Mouse (Mus musculus) lung, adult 2 months (tissue): ENCODE measurements at regions not wholly inside any gene's neighbourhood (a gene's known extent, or its start where the extent isn't known, plus 50 kb on each side); places are given as distances from the start of the nearest gene placed in this dataset.

Experiments
- DNase-seq: peaks from one replicate; pipeline ENCODE4 v3.0.0; 2022
- H3K4me1 ChIP-seq: fragments of 200-500 bp; 2 replicates; pipeline ENCODE4 v1.6.1; 2011; ENCODE audit warnings: low read length; ENCODE audit not compliant: control insufficient read depth, insufficient read depth
- H3K4me3 ChIP-seq: fragments of 200-500 bp; replicated peaks from 2 replicates; pipeline ENCODE3; 2011; ENCODE audit warnings: low read depth, mild to moderate bottlenecking, control low read depth, low read length; ENCODE audit errors: extremely low read depth
- CTCF ChIP-seq: fragments of 200-500 bp; IDR thresholded peaks from 2 replicates; pipeline ENCODE4 v1.5.1; 2011; ENCODE audit warnings: mild to moderate bottlenecking, low read length, control low read depth; ENCODE audit not compliant: insufficient read depth
- POLR2A ChIP-seq: fragments of 200-500 bp; IDR thresholded peaks from 2 replicates; pipeline ENCODE4 v1.6.1; 2011; ENCODE audit warnings: low read depth, mild to moderate bottlenecking, control low read depth, low read length, borderline replicate concordance; ENCODE audit errors: extremely low read depth
- WGBS: fragments of 180-500 bp; shearing (Covaris S2); methylation state at CpG from one replicate; pipeline ENCODE4 v1.1.7; 2018; 5-methylcytosine and 5-hydroxymethylcytosine counted together

DNA sequence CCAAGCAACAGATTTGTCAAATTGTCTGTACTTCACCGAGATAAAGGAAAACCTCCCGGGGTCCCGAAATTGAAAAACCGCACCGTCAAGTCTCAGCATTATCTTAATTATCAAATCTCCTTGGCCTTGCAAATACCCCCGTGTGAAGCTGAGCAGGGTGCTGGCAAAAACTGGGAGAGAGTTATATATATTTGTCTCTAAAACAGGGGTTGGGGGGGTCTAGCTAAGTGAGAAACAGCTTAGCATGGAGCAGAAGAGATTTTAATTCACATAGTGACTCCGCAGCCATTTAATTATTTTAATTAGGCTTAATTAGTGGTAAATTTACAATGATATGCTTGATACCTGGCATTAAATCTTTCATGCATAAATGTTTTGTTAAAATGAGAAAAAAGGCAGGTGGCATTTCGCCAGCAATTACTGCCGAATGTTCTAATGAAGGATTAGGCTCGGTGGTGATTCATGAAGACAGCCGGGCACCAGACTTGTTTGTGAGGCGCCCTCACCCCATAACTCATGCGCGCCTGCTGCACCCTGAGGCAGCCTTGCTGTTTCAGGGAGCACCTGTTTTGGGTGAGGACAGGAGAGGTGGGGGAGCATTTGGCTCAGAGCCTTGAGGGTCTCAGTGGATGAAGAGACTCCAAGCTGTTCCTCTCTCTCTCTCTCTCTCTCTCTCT is 138.2 kb downstream of the Tle3 start:
- no peak for TF ChIP-seq POLR2A
- no peak for TF ChIP-seq CTCF
- Histone ChIP-seq H3K4me1 (no peaks in the 10 kb centered on the region), H3K4me3 (no peak overlapping the region)
- no peak for DNase-seq
- WGBS = 37% methylated on average over 14 of the region's 14 CpGs

DNA sequence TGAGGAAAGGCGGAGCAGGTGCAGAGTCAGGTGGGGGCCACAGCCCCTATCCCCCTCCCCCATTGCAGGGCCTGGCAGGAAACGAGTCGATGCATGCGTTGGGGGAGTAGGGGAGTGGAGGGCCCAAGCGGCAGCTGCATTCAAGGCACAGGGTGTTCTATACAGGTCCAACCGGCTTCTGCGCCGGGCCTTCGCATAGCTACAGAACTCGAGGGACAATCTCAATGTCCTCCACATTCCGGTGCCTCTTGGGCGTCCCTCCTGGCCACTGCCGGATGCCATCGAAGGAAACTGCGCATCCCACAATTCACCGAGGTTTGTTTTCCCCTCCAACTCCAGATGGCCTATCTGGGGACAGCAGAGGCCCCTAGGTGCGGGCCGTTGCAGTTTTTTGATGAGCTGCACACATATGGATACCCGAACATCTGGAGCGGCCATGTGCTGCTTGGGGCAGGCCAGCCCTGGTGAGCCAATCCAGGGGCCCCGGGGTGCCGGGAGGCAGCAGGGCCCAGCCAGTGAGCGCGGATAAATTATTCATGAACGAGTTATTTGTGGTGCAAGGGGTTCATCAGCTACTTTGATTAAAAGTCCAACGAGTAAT is 137.5 kb downstream of the Tle3 start:
- WGBS = 25% methylated on average over 26 of the region's 26 CpGs
- DNase-seq = no peak
- TF ChIP-seq POLR2A (no peak), CTCF (no peak)
- no peak overlapping the region for H3K4me3 ChIP-seq
- no peaks in the 10 kb centered on the region for H3K4me1 ChIP-seq

DNA sequence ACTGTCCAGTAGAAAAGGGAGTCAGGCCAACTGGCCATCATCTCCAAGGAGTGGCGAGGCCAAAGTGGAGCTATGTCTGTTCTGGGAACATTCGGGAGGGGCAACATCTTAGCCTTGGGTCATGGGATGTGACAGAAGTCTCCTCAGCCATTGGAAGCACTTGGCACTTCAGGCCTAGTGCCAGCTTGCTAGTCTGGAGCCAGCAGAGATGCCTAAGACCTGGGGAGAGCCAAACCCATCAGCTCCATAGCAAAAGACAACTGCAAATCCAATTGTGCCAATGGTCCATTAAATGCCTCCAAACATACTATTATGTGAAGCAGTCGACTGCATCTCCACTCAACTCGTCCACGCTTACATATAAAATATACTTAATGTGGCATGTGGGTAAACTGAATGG is 136.9 kb downstream of the Tle3 start:
- 72% methylated on average over 5 of the region's 5 CpGs for WGBS
- TF ChIP-seq POLR2A = no peak
- no peak for TF ChIP-seq CTCF
- DNase-seq = no peak
- H3K4me1 ChIP-seq = no peaks in the 10 kb centered on the region
- no peak overlapping the region for H3K4me3 ChIP-seq

DNA sequence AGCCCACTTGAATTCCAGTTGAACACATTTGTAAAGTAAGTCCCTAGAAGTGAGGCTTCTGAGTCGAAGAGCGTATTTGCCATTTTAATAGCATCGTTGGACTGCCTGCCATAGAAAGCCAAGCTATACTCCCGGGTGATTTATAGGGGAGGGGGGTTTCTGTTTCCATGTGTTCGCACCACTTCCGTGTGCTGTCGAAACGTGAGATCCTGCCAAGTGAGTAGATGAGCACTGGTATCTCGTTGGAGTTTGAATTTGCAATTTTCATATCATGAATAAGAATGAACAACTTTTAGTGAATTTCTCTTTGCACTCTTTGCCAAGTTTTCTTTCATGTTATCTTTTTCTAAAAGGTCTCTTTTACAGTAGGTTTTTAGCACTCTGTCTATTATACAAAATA is 128.7 kb downstream of the Tle3 start:
- Histone ChIP-seq H3K4me3 (no peak overlapping the region), H3K4me1 (no peaks in the 10 kb centered on the region)
- WGBS = 73% methylated on average over 9 of the region's 9 CpGs
- no peak for TF ChIP-seq CTCF
- TF ChIP-seq POLR2A = no peak
- DNase-seq = no peak

DNA sequence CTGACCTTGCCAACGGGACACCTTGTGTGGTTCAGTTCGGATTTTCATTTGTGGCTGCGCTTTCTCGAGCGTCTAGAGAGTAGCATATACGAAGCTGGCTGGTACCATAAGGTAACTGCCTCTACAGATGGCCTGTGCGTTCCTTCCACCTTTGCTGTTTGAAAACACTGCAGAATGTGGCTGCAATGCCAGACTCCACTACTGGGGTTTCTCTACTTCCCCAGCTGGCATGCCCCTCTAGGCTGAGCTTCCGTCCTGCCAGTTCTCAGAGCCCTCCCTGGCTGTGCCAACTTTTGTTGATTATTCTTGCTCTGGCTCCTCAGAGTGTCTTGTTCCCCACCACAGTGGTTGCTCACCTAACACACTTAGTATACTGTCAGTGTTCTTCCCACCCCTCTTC is 120.7 kb downstream of the Tle3 start:
- TF ChIP-seq POLR2A = no peak
- DNase-seq = no peak
- H3K4me1 ChIP-seq = no peaks in the 10 kb centered on the region
- no peak overlapping the region for H3K4me3 ChIP-seq
- 76% methylated on average over 8 of the region's 8 CpGs for WGBS

DNA sequence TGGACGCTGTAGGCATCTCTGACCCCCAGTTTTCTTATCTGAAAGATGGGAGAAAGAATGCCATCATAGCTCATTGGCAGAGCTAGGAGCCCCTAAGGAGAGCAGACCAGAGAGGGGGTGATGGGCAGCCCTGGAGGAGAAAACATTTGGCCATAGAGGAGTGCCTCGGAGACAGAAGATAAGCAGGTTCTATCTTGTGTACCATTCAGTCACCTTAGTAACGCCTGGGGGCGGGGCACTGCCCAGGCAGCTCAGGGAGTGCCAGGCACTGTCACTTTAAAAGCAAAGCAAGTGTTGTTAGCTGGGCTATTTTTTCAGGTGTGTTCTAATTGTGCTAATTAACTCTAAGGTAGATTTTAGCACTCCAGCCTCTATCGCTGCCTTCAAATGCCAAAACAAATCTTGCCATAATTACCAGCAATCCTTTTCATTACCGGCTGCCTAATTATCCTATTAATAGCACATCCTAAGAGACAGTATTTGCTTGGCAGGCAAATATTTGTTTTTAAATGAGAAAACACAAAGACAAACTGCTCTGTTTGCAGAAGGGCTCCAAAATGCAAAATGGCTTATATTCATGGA is 119.1 kb downstream of the Tle3 start:
- DNase-seq = no peak
- 41% methylated on average over 6 of the region's 6 CpGs for WGBS
- H3K4me3 ChIP-seq = no peak overlapping the region
- no peaks in the 10 kb centered on the region for H3K4me1 ChIP-seq
- TF ChIP-seq CTCF = no peak
- no peak for TF ChIP-seq POLR2A

DNA sequence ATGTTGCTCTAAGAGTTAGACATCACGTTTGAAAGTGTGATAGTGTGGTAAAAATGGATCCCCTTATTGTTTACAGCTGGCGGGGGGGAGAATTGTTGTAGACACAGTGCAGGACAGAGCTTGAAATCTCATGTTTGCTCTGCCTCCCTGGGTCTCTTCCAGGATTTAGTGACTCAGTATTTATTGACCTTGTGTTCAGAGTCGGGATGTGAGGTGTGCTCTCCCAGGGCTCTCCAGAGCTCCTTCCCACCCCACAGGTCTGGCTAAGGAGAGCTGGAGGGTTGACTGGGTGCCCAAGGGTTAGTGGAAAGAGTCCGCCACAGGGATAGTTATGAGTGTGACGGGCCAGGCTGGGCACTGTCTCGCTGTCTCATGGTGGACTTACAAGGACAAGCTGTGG is 117.8 kb downstream of the Tle3 start:
- no peak overlapping the region for H3K4me3 ChIP-seq
- 56% methylated on average over 6 of the region's 6 CpGs for WGBS

DNA sequence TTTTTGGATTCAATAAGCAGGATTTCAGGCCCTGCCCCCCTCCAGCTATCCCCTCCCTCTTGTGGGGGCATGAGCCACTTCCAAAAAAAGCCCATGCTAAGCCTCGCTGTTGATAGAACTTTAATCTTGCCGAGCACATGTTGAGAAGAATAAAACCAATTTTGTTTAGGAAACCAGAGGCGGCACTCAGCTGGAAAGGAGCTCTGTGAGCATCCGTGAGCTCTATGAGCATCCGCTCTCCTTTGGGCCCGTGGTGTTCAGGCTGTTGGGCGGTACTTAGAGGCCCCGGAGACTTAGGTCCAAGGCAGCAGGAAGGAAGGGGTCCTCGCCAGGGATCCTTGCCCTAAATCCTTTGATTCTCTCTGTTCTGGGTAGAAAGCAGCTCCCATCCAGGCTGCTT is 117.0 kb downstream of the Tle3 start:
- TF ChIP-seq CTCF = no peak
- no peak for TF ChIP-seq POLR2A
- WGBS = 38% methylated on average over 9 of the region's 9 CpGs
- H3K4me1 ChIP-seq = no peaks in the 10 kb centered on the region
- H3K4me3 ChIP-seq = no peak overlapping the region
- no peak for DNase-seq

More for the DNA sequence above, 117.8 kb downstream of the Tle3 start:
- no peaks in the 10 kb centered on the region for H3K4me1 ChIP-seq
- TF ChIP-seq CTCF (no peak), POLR2A (no peak)
- no peak for DNase-seq

DNA sequence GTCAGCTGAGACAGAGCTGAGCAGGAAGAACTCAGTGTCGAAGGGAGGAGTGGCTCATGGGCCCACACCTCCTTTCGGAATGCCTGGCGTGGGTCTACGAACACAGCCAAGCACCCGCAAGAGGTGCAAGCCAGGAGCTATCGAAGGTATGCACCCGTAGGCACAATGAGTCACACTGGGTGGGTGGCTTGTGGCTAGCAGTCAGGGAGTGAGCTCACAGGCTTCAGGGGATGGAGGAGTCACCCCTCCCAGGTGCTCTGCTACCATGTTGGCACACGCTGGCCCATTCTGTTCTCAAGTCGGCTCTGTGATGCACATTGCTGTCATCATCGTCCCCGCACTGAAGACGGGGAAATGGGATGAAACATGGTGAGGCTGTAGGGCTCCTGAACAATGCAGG is 115.7 kb downstream of the Tle3 start:
- no peak overlapping the region for H3K4me3 ChIP-seq
- H3K4me1 ChIP-seq = no peaks in the 10 kb centered on the region
- TF ChIP-seq POLR2A (no peak), CTCF (no peak)
- no peak for DNase-seq
- 78% methylated on average over 12 of the region's 12 CpGs for WGBS

DNA sequence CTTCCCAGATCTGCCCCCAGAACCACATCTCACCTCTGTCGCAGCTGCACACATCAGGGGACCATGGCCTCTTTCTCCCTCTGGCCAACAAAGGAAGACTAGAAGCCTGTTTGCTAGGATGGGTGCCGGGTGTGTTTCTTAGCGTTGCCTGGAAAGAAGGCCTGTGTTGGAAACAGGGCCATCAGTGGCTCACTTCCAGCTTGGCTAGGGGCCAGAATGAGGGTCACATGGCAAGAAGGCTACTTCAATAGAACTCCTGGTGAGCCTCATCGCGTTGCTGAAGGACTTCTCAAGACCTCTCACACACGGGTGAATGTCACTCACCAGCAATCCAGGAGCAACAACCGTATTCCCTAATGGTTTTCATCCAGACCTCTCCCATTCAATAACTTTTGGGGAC is 115.0 kb downstream of the Tle3 start:
- no peak overlapping the region for H3K4me3 ChIP-seq
- TF ChIP-seq POLR2A (no peak), CTCF (no peak)
- WGBS = 56% methylated on average over 7 of the region's 7 CpGs
- no peak for DNase-seq
- H3K4me1 ChIP-seq = no peaks in the 10 kb centered on the region

DNA sequence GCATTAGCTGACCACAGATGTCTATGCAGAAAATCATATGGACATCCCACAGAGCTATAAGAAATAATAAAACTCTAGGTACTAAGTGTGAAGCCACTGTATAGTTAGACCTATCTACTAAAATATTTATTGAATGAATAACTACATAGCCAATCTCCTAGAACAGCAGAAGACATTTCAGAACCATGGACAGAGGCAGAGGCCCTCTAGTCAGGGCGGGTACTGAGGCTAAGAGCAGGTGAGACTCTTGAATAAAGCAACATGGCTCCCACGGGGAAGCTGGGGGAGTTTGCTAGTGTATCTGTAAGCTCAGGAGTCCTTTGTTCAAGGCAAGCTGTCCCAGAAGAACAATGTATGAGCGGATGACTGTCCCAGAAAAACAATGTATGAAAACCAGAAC is 112.2 kb downstream of the Tle3 start:
- Histone ChIP-seq H3K4me1 (no peaks in the 10 kb centered on the region), H3K4me3 (no peak overlapping the region)
- DNase-seq = no peak
- TF ChIP-seq CTCF (no peak), POLR2A (no peak)
- 25% methylated on average over 3 of the region's 3 CpGs for WGBS
